Mouse (Mus musculus) granulocyte monocyte progenitor cell, adult 5-6 weeks (primary cell): ENCODE measurements around the gene Gm21870. TPM values are rescaled to one million over a fixed set of nuclear protein-coding genes. Genes with fewer than 3 reads are reported as not detected.
"Not testable (repeated sequence)": the region's sequence is repeated elsewhere in the genome, so short reads cannot be mapped to it uniquely, and the experiment has no call there.

ENCODE experiments used
- ATAC-seq: replicated peaks from 2 replicates; pipeline ENCODE4 v1.8.0; 2016; ENCODE audit warnings: mild to moderate bottlenecking, moderate TSS enrichment, inconsistent platforms; ENCODE audit not compliant: poor library complexity, severe bottlenecking
- total RNA-seq, 2 experiments: library from RNA; stranded (forward) in 1 of 2; stranded (reverse) in 1 of 2; fragments of 200-712, 200-1000 nt in 1 of 2; fragments of >200 nt in 1 of 2; fragmentation: Nextera tagmentation in 1 of 2; gene quantifications; 2 replicates each; pipeline ENCODE4 v1.2.3; 2014 to 2017

The Gm21870 gene
- not detected in 2 replicates for total RNA-seq (2014; fragmentation: Nextera tagmentation)
- total RNA-seq (2017), result not detected in 2 replicates

GRCm38 (mm10) chrX:33986716-33987115 is at the start of gene Gm21870:
Gm21870 (minus strand) TSS chrX:33986816.
- ATAC-seq, result not testable (repeated sequence)

- ATAC-seq, result not testable (repeated sequence)
These were observed 30.2 kb downstream of the Gm21870 start, which contains the start of gene Btbd35f6 for GRCm38 (mm10) chrX:33956440-33956839. Btbd35f6 (minus strand) TSS chrX:33956540.

Other genes starting within 250 kb of the Gm21870 start
- not detected in 2 replicates for gene Btbd35f6, start 30.3 kb downstream of the Gm21870 start, total RNA-seq (2014; fragmentation: Nextera tagmentation)
- gene Btbd35f6, start 30.3 kb downstream of the Gm21870 start, total RNA-seq (2017), result not detected in 2 replicates
- not detected in 2 replicates for gene Btbd35f9, start 174.7 kb upstream of the Gm21870 start, total RNA-seq (2014; fragmentation: Nextera tagmentation)
- gene Btbd35f9, start 174.7 kb upstream of the Gm21870 start, total RNA-seq (2017), result not detected in 2 replicates